Comparison of ENCODE assay signal across 9 mouse cellular contexts in the genomic region with DNA sequence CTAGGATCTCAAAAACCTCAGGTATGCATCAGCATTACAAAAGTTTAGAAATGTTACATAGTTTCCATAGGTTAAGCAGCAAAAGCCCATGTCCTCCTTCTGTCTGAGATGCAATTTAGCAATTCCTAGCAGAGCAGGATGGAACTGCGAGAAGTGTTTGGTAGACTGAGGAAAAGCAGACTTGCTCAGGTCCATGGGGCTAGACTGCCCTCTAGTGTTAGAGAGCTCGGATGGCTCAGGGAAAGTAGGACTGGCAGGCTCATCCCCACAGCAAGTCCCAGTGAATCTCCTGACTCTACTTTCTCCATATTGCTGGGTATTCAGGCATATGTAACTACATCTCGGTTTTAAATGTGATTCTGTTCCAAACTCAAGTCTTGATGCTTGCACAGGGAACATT. TPM values are rescaled to one million over a fixed set of nuclear protein-coding genes. Genes with fewer than 3 reads are reported as not detected.
DNase-seq lines count a peak whose midpoint lies in the region; ATAC-seq lines count a peak whose summit lies in the region.
"Had no signal": no experiment of that assay in that cellular context is flagged by ENCODE, and none has a peak within 500 bp of the region (broad histone marks: within the 10 kb centered on the region; RNA-seq: fewer than 3 reads in every experiment).

No protein-coding gene starts in this region.

- peak; percentile 38 for DNase-seq in ovary, postnatal 36 days (ENCODE audit: low spot score)
- DNase-seq in ovary, adult 18-20 months (ENCODE audit: low spot score), result no peak
- DNase-seq in cerebellum, adult 11-12 months, result peak; percentile 34
- peak; percentile 77 for DNase-seq in limb, embryonic 11.5 days (ENCODE audit: low spot score)
- peak; percentile 50 for DNase-seq in testis, postnatal 10 days (ENCODE audit: low spot score)

- H3K27ac ChIP-seq in forebrain, embryonic 16.5 days (ENCODE audit: low read length), result no peak overlapping the region
- H3K27ac ChIP-seq in intestine, embryonic 16.5 days (ENCODE audit: low read length), result no peak overlapping the region
- H3K27ac ChIP-seq in limb, embryonic 11.5 days (replicated peaks; ENCODE audit: low read depth, low read length), result no peak overlapping the region
- H3K27ac ChIP-seq: embryonic facial prominence, embryonic 15.5 days had no signal

- H3K9me3 ChIP-seq in forebrain, embryonic 16.5 days (ENCODE audit: control insufficient read depth, low read length), result no peaks in the 10 kb centered on the region
- H3K9me3 ChIP-seq in intestine, embryonic 16.5 days (ENCODE audit: control insufficient read depth, low read length), result no peaks in the 10 kb centered on the region
- no peaks in the 10 kb centered on the region for H3K9me3 ChIP-seq in limb, embryonic 11.5 days (ENCODE audit: control insufficient read depth, low read length)
- H3K9me3 ChIP-seq: embryonic facial prominence, embryonic 15.5 days had no signal

- 3% methylated on average over 3 of the region's 3 CpGs for WGBS in forebrain, embryonic 16.5 days
- WGBS in intestine, embryonic 16.5 days, result 8% methylated on average over 3 of the region's 3 CpGs
- WGBS in limb, embryonic 11.5 days, result 10% methylated on average over 3 of the region's 3 CpGs

- ATAC-seq in forebrain, embryonic 16.5 days, result peak; percentile 95
- peak; percentile 74; the same call in 1 of the 2 replicates for ATAC-seq in intestine, embryonic 16.5 days
- ATAC-seq in limb, embryonic 11.5 days (ENCODE audit: insufficient number of reproducible peaks, low FRiP score, low TSS enrichment, low read depth), result no peak
- ATAC-seq in monocyte, adult 5-6 weeks (replicated peaks; ENCODE audit: insufficient number of reproducible peaks, low FRiP score, low TSS enrichment, poor library complexity, severe bottlenecking), result 0 out of 2 replicates have a peak, but pooled peaks have one; percentile 50

- H3K4me1 ChIP-seq in forebrain, embryonic 16.5 days (replicated peaks; ENCODE audit: control insufficient read depth, insufficient read depth, low read length), result peaks cover 5% of the 10 kb centered on the region
- H3K4me1 ChIP-seq in intestine, embryonic 16.5 days (ENCODE audit: control insufficient read depth, insufficient read depth, low read length), result no peaks in the 10 kb centered on the region
- 0 out of 2 replicates have a peak, but pooled peaks cover 3% of the 10 kb centered on the region for H3K4me1 ChIP-seq in limb, embryonic 11.5 days (ENCODE audit: control insufficient read depth, insufficient read depth, low read length)

- H3K4me3 ChIP-seq in forebrain, embryonic 16.5 days (replicated peaks; ENCODE audit: low read length), result no peak overlapping the region
- H3K4me3 ChIP-seq in intestine, embryonic 16.5 days (ENCODE audit: low read length), result no peak overlapping the region
- H3K4me3 ChIP-seq in limb, embryonic 11.5 days (ENCODE audit: low read depth, low read length), result no peak overlapping the region
- H3K4me3 ChIP-seq: embryonic facial prominence, embryonic 15.5 days had no signal

- no peak overlapping the region for H3K4me2 ChIP-seq in forebrain, embryonic 16.5 days (ENCODE audit: low read length)
- no peak overlapping the region for H3K4me2 ChIP-seq in intestine, embryonic 16.5 days (ENCODE audit: low read depth, low read length)
- H3K4me2 ChIP-seq in limb, embryonic 11.5 days (ENCODE audit: low read depth, severe bottlenecking), result no peak overlapping the region
- H3K4me2 ChIP-seq: embryonic facial prominence, embryonic 15.5 days had no signal

- no peaks in the 10 kb centered on the region for H3K27me3 ChIP-seq in forebrain, embryonic 16.5 days (replicated peaks; ENCODE audit: control insufficient read depth, insufficient read depth, low read length)
- H3K27me3 ChIP-seq in intestine, embryonic 16.5 days (replicated peaks; ENCODE audit: control insufficient read depth, insufficient read depth, low read length), result no peaks in the 10 kb centered on the region
- no peaks in the 10 kb centered on the region for H3K27me3 ChIP-seq in limb, embryonic 11.5 days (ENCODE audit: control insufficient read depth, insufficient read depth, low read length)
- H3K27me3 ChIP-seq: embryonic facial prominence, embryonic 15.5 days had no signal

- no peaks in the 10 kb centered on the region for H3K36me3 ChIP-seq in forebrain, embryonic 16.5 days (ENCODE audit: control insufficient read depth, insufficient read depth)
- H3K36me3 ChIP-seq in intestine, embryonic 16.5 days (ENCODE audit: control insufficient read depth, insufficient read depth, low read length), result no peaks in the 10 kb centered on the region
- H3K36me3 ChIP-seq in limb, embryonic 11.5 days (ENCODE audit: control insufficient read depth, insufficient read depth, low read length), result no peaks in the 10 kb centered on the region
- H3K36me3 ChIP-seq: embryonic facial prominence, embryonic 15.5 days had no signal

- H3K9ac ChIP-seq in forebrain, embryonic 16.5 days (replicated peaks; ENCODE audit: low read depth, low read length), result no peak overlapping the region
- no peak overlapping the region for H3K9ac ChIP-seq in intestine, embryonic 16.5 days (ENCODE audit: low read depth, low read length)
- no peak overlapping the region for H3K9ac ChIP-seq in limb, embryonic 11.5 days (ENCODE audit: low read length)
- H3K9ac ChIP-seq: embryonic facial prominence, embryonic 15.5 days had no signal

RNA-seq across cellular contexts. Expression of gene Sorbs1, which starts 31.3 kb away (rescaled TPM):
- polyA plus RNA-seq in forebrain, embryonic 16.5 days (2015; fragmentation: Nextera tagmentation; extraction: Ambion mirVana), result 112 and 128 TPM in 2 replicates
- polyA plus RNA-seq in intestine, embryonic 16.5 days (2015; fragmentation: Nextera tagmentation; extraction: Ambion mirVana), result 80.0 and 84.3 TPM in 2 replicates
- 25.8 and 34.5 TPM in 2 replicates for polyA plus RNA-seq in limb, embryonic 11.5 days (2014; fragmentation: Nextera tagmentation; extraction: Ambion mirVana)
- 12.4 to 20.6 TPM (median 19.8 TPM) in 3 replicates for total RNA-seq in monocyte, adult 5-6 weeks (2017)

RNA-seq across cellular contexts. Expression of gene Aldh18a1, which starts 43.4 kb away (rescaled TPM):
- polyA plus RNA-seq in forebrain, embryonic 16.5 days (2015; fragmentation: Nextera tagmentation; extraction: Ambion mirVana), result 83.4 and 85.1 TPM in 2 replicates
- 299 and 355 TPM in 2 replicates for polyA plus RNA-seq in intestine, embryonic 16.5 days (2015; fragmentation: Nextera tagmentation; extraction: Ambion mirVana)
- 71.1 and 72.8 TPM in 2 replicates for polyA plus RNA-seq in limb, embryonic 11.5 days (2014; fragmentation: Nextera tagmentation; extraction: Ambion mirVana)
- 14.1 to 26.9 TPM (median 21.1 TPM) in 3 replicates for total RNA-seq in monocyte, adult 5-6 weeks (2017)
